Comparison of ENCODE assay signal across 8 mouse cellular contexts in the genomic region with DNA sequence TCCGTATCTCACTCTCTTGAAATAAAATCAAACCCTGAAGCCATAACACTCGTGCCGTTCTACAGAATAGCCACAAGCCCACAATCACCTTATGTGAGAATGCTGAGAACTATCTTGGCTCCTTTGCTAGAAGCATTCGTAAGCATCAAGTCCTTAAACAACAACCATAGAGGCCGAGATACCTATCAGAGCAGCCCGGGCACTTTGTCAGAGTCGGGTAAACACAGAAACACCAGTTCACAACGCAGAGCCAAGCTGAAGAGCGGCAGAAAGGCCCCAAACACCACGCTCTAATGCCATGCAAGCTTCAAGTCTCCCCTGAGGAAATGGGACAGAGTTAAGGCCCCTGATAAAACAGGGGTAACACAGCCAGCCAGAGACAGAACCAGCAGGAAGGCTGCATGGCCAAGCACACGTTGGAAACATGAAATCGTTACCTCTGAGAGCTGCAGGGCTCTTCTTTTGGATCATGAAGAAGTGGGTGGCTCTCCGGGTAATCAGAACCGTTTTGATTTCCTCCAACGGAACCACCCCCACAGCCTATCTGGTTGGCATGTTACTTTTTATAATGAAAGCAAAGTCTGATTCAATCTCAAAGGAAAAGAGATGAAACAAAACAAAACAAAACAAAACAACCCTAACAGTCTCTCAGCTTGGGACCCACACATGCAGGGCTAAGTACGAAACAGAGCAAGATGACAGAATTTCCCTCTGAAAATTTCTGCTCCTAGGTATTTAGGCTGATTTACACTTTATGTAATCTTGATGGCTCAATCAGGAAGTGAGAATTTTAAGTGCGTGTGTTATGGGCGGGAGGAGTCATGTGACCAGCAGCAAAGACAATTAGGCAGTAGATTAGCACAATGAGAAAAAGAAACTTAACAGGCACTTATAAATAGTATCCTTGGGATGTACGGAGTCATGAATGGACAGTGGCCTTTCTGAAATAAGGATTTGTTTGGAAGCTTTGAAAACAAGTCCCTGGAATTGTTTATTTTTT.
DNase-seq lines count a peak whose midpoint lies in the region; ATAC-seq and TF ChIP-seq lines count a peak whose summit lies in the region.

No protein-coding gene starts in this region.

- no peak for ATAC-seq in heart, embryonic 13.5 days (ENCODE audit: extremely low read depth, insufficient number of reproducible peaks, low FRiP score, low TSS enrichment)
- 0 out of 2 replicates have a peak, but pooled peaks have one; percentile 28 for ATAC-seq in lung, embryonic 16.5 days (ENCODE audit: low read depth)
- ATAC-seq in kidney, embryonic 15.5 days (replicated peaks; ENCODE audit: low FRiP score), result no peak

- TF ChIP-seq POLR2A in cortical plate, adult 2 months (IDR thresholded peaks at IDR 0.05; ENCODE audit: extremely low read depth, insufficient read depth, low read length), result 0 out of 2 replicates have a peak, but pooled peaks have one; percentile 15
- no peak for TF ChIP-seq POLR2A in cerebellum, adult 2 months (IDR thresholded peaks at IDR 0.05; ENCODE audit: borderline replicate concordance, insufficient read depth, low read length)

- peak overlapping the region; percentile 67 for H3K27ac ChIP-seq in heart, embryonic 13.5 days (replicated peaks)
- peak overlapping the region; percentile 85 for H3K27ac ChIP-seq in cortical plate, adult 2 months (ENCODE audit: insufficient read depth, low read length)
- no peak overlapping the region for H3K27ac ChIP-seq in lung, embryonic 16.5 days (ENCODE audit: low read length)
- no peak overlapping the region for H3K27ac ChIP-seq in cerebellum, adult 2 months (ENCODE audit: insufficient read depth, low read length)
- H3K27ac ChIP-seq in kidney, embryonic 15.5 days, result no peak overlapping the region

- peaks cover 48% of the 10 kb centered on the region for H3K4me1 ChIP-seq in heart, embryonic 13.5 days
- peaks cover 39% of the 10 kb centered on the region for H3K4me1 ChIP-seq in cortical plate, adult 2 months (ENCODE audit: control insufficient read depth, insufficient read depth, low read length)
- H3K4me1 ChIP-seq in lung, embryonic 16.5 days (replicated peaks; ENCODE audit: control insufficient read depth, insufficient read depth, low read length), result peaks cover 7% of the 10 kb centered on the region
- peaks cover 15% of the 10 kb centered on the region for H3K4me1 ChIP-seq in cerebellum, adult 2 months (ENCODE audit: control insufficient read depth, insufficient read depth, low read length)
- peaks cover 8% of the 10 kb centered on the region for H3K4me1 ChIP-seq in kidney, embryonic 15.5 days

- no peak for TF ChIP-seq CTCF in cortical plate, adult 2 months (IDR thresholded peaks at IDR 0.05; ENCODE audit: extremely low read depth, insufficient read depth, low read length)
- TF ChIP-seq CTCF in cerebellum, adult 2 months (IDR thresholded peaks at IDR 0.05; ENCODE audit: borderline replicate concordance, insufficient read depth, low read depth, low read length), result no peak

- DNase-seq in heart, postnatal 25 days (ENCODE audit: low spot score), result no peak
- DNase-seq in B cell, adult 2 months, result peak; percentile 77 to 80
- DNase-seq in cerebellum, adult 2 months, result no peak
- no peak for DNase-seq in gastrocnemius, postnatal 25 days

- WGBS in heart, embryonic 13.5 days, result 36% methylated on average over 19 of the region's 19 CpGs
- 51% methylated on average over 19 of the region's 19 CpGs for WGBS in lung, embryonic 16.5 days
- 72% methylated on average over 19 of the region's 19 CpGs for WGBS in cerebellum, adult 2 months
- WGBS in kidney, embryonic 15.5 days, result 68% methylated on average over 19 of the region's 19 CpGs

- H3K4me3 ChIP-seq in heart, embryonic 13.5 days, result peak overlapping the region; percentile 7; the same call in 1 of the 2 replicates
- H3K4me3 ChIP-seq in cortical plate, adult 2 months (ENCODE audit: insufficient read depth, low read length), result peak overlapping the region; percentile 2; the same call in 1 of the 2 replicates
- H3K4me3 ChIP-seq in lung, embryonic 16.5 days (ENCODE audit: low read length), result no peak overlapping the region
- H3K4me3 ChIP-seq in cerebellum, adult 2 months (replicated peaks; ENCODE audit: insufficient read depth, low read depth, low read length), result no peak overlapping the region
- H3K4me3 ChIP-seq in kidney, embryonic 15.5 days (replicated peaks), result no peak overlapping the region

- no peaks in the 10 kb centered on the region for H3K27me3 ChIP-seq in heart, embryonic 13.5 days (replicated peaks)
- H3K27me3 ChIP-seq in lung, embryonic 16.5 days (ENCODE audit: control insufficient read depth, insufficient read depth, low read depth, low read length), result no peaks in the 10 kb centered on the region
- H3K27me3 ChIP-seq in cerebellum, adult 2 months (ENCODE audit: control insufficient read depth, insufficient read depth, low read length), result no peaks in the 10 kb centered on the region
- H3K27me3 ChIP-seq in kidney, embryonic 15.5 days, result no peaks in the 10 kb centered on the region

- peak overlapping the region; percentile 47 for H3K4me2 ChIP-seq in heart, embryonic 13.5 days
- H3K4me2 ChIP-seq in lung, embryonic 16.5 days (ENCODE audit: low read depth, low read length), result 0 out of 2 replicates have a peak overlapping the region, but pooled peaks have one; percentile 3
- H3K4me2 ChIP-seq in kidney, embryonic 15.5 days, result no peak overlapping the region

- no peaks in the 10 kb centered on the region for H3K36me3 ChIP-seq in heart, embryonic 13.5 days
- no peaks in the 10 kb centered on the region for H3K36me3 ChIP-seq in lung, embryonic 16.5 days (ENCODE audit: control insufficient read depth, insufficient read depth, low read length)
- H3K36me3 ChIP-seq in kidney, embryonic 15.5 days, result no peaks in the 10 kb centered on the region

- intact Hi-C loops in heart, postnatal 25 days (cut with DNase I), result no loop called here

- H3K9me3 ChIP-seq in heart, embryonic 13.5 days, result 0 out of 2 replicates have a peak, but pooled peaks cover under 1% of the 10 kb centered on the region
- peaks cover 2% of the 10 kb centered on the region; the same call in 1 of the 2 replicates for H3K9me3 ChIP-seq in lung, embryonic 16.5 days (ENCODE audit: control insufficient read depth, low read length)
- H3K9me3 ChIP-seq in kidney, embryonic 15.5 days (replicated peaks), result no peaks in the 10 kb centered on the region

- H3K9ac ChIP-seq in heart, embryonic 13.5 days, result no peak overlapping the region
- no peak overlapping the region for H3K9ac ChIP-seq in lung, embryonic 16.5 days (ENCODE audit: low read length)
- H3K9ac ChIP-seq in kidney, embryonic 15.5 days, result no peak overlapping the region

Comparison
In these comparisons a context has a peak if more than half of its experiments do, and no peak if none do; other contexts are left out.
1. H3K27ac ChIP-seq: peak in heart, embryonic 13.5 days (single experiment) and cortical plate, adult 2 months (single experiment); none in lung, embryonic 16.5 days (single experiment), cerebellum, adult 2 months (single experiment) and kidney, embryonic 15.5 days (single experiment).
2. H3K4me3 ChIP-seq: peak in heart, embryonic 13.5 days (single experiment) and cortical plate, adult 2 months (single experiment); none in lung, embryonic 16.5 days (single experiment), cerebellum, adult 2 months (single experiment) and kidney, embryonic 15.5 days (single experiment).
3. DNase-seq: peak in B cell, adult 2 months (2 of 2); none in heart, postnatal 25 days (single experiment), cerebellum, adult 2 months (0 of 2) and gastrocnemius, postnatal 25 days (single experiment).